Mouse (Mus musculus): ENCODE data around the gene Zdhhc12. TPM values are rescaled to one million over a fixed set of nuclear protein-coding genes. Genes with fewer than 3 reads are reported as not detected.

Zdhhc12 gene
- polyA plus RNA-seq, 1 experiment from 2014 or later, result 27.9 TPM

DNA sequence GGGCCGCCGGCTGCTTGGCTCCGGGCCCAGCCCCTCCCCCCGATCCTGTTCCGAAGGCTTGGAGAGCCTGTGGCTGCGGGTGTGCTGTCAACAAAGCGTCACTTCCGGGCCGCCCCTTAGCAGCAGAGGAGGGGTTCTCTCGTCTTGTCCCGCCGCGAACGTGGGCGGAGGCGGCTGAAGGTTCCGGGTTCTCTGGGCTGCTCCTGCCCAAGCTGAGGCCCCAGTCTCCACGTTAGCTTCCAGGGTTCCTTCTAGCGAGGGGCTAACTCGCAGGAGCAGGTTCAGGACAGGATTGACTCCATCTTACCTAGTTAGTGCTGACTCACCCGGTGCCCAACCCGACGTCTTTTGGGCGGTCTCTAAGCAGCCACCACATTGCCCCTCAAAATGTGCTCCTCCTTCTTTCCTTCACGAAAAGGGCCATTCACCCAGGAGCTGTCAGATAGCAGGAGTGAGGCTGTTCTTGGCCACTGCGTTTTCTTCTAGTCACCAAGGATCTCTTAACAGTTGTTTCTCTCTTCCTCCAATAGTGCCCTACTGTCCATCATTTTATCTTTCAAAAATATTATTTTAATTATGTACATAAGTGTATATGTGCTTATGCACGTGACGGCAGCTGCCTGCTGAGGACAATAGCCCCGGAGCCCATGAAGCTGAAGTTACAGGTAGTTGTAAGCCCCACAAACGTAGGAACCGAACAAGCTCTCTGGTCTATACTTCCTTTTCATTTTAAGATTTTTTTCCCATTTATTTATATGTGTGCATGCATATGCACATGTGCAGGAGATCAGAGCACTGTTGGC, 31.2 kb upstream of the Zdhhc12 start, which contains the start of gene Zer1:
Zer1 (minus strand) TSS at position 114 of the 803 bp plus-strand sequence.
- ATAC-seq (ENCODE audit: low FRiP score, low read depth), result peak; percentile 88
- Histone ChIP-seq H3K4me3 (peak within 1 kb of the TSS; percentile 80), H3K9ac (peak within 1 kb of the TSS; percentile 87), H3K27me3 (replicated peaks) (no peaks in the 10 kb centered on the region), H3K4me2 (replicated peaks) (peak within 1 kb of the TSS; percentile 84), H3K27ac (peak within 1 kb of the TSS; percentile 76), H3K9me3 (no peaks in the 10 kb centered on the region), H3K4me1 (peaks cover 32% of the 10 kb centered on the region), H3K36me3 (no peaks in the 10 kb centered on the region)
- 11% methylated on average over 31 of the region's 31 CpGs for WGBS

DNA sequence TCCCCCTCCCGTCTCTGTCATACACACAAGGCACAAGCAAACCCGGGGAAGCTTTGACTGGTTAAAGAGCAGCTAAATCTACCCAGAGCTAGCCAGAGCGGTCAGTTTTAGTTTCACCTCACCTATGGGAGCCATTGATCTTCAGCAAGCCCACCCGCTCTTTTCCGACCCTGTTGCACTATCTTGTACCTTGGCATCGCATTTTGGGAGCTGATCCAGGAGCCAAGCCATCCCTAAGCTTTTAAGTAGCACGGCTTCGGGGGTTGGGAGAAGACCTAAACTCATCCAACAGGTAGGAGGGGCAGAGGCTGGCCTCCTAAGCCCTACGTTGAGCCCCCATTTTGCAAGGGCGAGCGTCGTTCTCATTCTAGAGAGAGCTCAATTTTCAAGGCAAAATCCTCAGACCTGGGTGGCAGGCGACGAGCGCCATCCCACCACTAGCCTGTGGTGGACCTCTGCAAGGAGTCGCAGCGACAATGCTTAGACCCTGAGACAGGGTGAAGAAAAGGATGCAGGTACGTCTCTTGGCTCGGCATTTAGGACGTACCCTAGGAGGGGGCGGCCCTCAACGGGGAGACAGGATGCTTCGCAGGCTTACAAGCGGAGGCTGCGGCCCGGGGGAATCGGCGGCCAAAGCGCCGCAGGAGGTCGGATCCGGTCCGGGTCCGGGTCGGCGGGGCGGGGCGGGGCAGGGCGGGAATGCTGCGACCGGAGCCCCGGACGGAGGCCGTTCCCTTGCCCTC, 30.5 kb upstream of the Zdhhc12 start:
- H3K27me3 ChIP-seq (replicated peaks), result no peaks in the 10 kb centered on the region
- no peaks in the 10 kb centered on the region for H3K9me3 ChIP-seq
- 1% methylated on average over 44 of the region's 44 CpGs for WGBS
- peak overlapping the region; percentile 87 for H3K9ac ChIP-seq
- no peaks in the 10 kb centered on the region for H3K36me3 ChIP-seq
- H3K27ac ChIP-seq, result peak overlapping the region; percentile 76; the same call in 1 of the 2 replicates
- peak overlapping the region; percentile 84 for H3K4me2 ChIP-seq (replicated peaks)
- peak; percentile 70 for ATAC-seq (ENCODE audit: low FRiP score, low read depth)
- H3K4me1 ChIP-seq, result peaks cover 39% of the 10 kb centered on the region
- H3K4me3 ChIP-seq, result peak overlapping the region; percentile 80

DNA sequence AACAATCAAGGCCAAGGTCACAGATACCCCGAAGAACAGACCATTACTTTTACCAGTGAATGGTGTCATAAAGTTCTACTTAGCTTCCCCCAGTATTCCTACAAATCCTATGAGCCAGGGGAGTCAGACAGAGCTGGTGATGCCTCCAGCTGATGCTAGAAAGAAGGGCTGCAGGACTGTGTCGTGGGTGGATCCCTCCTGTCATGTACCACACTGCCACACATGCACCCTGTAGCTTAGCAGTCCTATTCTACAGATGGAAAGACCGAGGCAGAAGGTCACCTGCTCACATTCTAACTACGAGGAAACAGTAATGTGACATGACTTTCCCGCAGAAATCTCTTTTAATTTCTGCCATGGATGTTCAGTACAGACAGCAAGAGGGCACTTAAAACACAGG, 29.3 kb upstream of the Zdhhc12 start:
- Histone ChIP-seq H3K9me3 (no peaks in the 10 kb centered on the region), H3K27me3 (replicated peaks) (no peaks in the 10 kb centered on the region), H3K9ac (no peak overlapping the region), H3K27ac (no peak overlapping the region), H3K4me3 (no peak overlapping the region), H3K4me1 (peaks cover 39% of the 10 kb centered on the region), H3K4me2 (replicated peaks) (peak overlapping the region; percentile 84; the same call in 1 of the 2 replicates), H3K36me3 (no peaks in the 10 kb centered on the region)
- WGBS, result 88% methylated on average over 5 of the region's 5 CpGs
- no peak for ATAC-seq (ENCODE audit: low FRiP score, low read depth)

DNA sequence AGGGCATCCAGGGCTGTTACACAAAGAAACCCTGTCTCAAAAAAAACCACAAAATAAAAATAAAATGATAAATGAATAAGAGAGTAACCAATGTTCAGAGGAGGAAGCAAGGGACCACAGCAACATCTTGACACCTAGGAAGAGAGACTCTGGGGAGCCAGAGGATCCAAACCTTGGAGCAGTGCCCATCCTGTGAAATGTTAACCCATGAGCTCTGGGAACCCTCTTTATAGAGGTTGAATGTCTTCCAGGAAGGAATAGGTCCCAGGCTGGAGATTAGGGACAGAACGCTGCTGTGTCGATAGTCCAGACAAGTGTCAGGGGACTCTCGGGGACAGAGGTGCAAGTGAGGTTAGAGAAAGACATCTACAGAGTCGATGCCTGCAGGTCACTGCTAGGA, 26.8 kb upstream of the Zdhhc12 start:
- Histone ChIP-seq H3K36me3 (no peaks in the 10 kb centered on the region), H3K9ac (no peak overlapping the region), H3K27ac (no peak overlapping the region), H3K4me2 (replicated peaks) (no peak overlapping the region), H3K27me3 (replicated peaks) (no peaks in the 10 kb centered on the region), H3K4me1 (peaks cover 39% of the 10 kb centered on the region), H3K4me3 (no peak overlapping the region), H3K9me3 (no peaks in the 10 kb centered on the region)
- no peak for ATAC-seq (ENCODE audit: low FRiP score, low read depth)
- WGBS, result 86% methylated on average over 4 of the region's 4 CpGs

DNA sequence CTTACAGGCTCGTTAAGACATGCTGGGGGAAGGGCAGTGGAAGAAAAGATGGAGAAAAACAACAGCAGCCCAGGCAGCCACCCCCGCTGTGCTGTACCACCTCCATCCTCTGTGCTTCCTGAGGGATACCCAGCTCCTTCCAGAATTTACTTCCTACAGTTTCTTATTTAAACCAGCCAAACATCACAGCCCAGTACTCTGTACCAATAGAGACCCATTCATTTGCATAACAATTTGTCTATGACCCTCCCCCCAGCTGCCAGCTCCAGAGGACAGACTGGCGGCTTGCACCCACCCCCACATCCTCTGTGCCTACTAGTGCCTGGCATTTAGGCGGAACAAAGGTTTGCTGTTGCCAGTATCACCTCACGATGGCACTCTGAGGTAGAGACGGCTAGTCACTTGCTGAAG, 26.2 kb upstream of the Zdhhc12 start:
- 0 out of 2 replicates have a peak, but pooled peaks have one; percentile 45 for ATAC-seq (ENCODE audit: low FRiP score, low read depth)
- H3K9me3 ChIP-seq, result no peaks in the 10 kb centered on the region
- no peak overlapping the region for H3K4me3 ChIP-seq
- peak overlapping the region; percentile 16 for H3K4me2 ChIP-seq (replicated peaks)
- peak overlapping the region; percentile 12; the same call in 1 of the 2 replicates for H3K27ac ChIP-seq
- no peaks in the 10 kb centered on the region for H3K27me3 ChIP-seq (replicated peaks)
- 14% methylated on average over 6 of the region's 6 CpGs for WGBS
- H3K9ac ChIP-seq, result no peak overlapping the region
- peaks cover 34% of the 10 kb centered on the region for H3K4me1 ChIP-seq
- no peaks in the 10 kb centered on the region for H3K36me3 ChIP-seq

DNA sequence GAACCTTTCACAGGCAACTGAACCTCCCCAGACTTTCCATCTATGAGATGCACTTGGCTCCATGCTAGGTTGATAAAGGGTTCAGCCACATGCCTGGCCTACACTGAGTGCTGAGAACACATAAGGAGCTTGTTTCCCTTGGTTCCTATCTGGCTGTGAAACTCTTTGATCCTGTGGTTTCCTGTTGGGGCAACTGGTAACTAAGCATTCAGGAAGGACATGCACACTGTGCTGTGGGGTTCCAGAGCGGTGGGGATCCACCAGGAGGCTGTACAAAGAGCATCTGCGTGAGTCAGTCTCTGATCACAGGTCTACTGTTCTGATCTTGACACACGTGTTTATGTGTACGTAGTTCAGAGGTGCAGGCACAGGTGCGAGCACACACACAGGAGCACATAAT, 19.1 kb upstream of the Zdhhc12 start:
- peaks cover 53% of the 10 kb centered on the region for H3K36me3 ChIP-seq
- WGBS, result 91% methylated on average over 5 of the region's 5 CpGs
- H3K27me3 ChIP-seq (replicated peaks), result no peaks in the 10 kb centered on the region
- no peaks in the 10 kb centered on the region for H3K9me3 ChIP-seq
- no peak overlapping the region for H3K27ac ChIP-seq
- no peak overlapping the region for H3K9ac ChIP-seq
- H3K4me1 ChIP-seq, result no peaks in the 10 kb centered on the region
- H3K4me3 ChIP-seq, result no peak overlapping the region
- H3K4me2 ChIP-seq (replicated peaks), result no peak overlapping the region
- ATAC-seq (ENCODE audit: low FRiP score, low read depth), result no peak

DNA sequence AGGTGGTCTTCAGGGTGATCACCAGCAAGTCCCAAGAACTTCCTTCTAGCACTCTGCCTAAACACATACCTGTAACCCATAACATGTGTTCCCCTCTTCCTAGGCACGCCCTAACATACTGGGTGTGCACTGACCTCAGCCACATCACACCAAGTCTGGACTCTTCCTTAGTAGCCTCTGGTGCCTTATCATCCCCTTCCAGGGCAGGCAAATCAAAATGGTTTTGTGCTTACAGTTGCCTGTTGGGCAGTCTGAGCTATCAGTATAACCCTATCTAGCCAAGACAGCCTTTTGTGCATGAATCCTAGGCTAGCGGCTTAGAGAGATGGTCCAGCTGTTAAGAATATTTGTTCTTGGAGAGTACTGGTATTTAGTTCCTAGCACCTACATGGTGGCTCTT, 18.1 kb upstream of the Zdhhc12 start:
- H3K9me3 ChIP-seq, result no peaks in the 10 kb centered on the region
- no peaks in the 10 kb centered on the region for H3K4me1 ChIP-seq
- H3K4me2 ChIP-seq (replicated peaks), result no peak overlapping the region
- no peak overlapping the region for H3K27ac ChIP-seq
- no peaks in the 10 kb centered on the region for H3K27me3 ChIP-seq (replicated peaks)
- H3K4me3 ChIP-seq, result no peak overlapping the region
- 98% methylated on average over 2 of the region's 2 CpGs for WGBS
- no peak for ATAC-seq (ENCODE audit: low FRiP score, low read depth)
- peaks cover 63% of the 10 kb centered on the region for H3K36me3 ChIP-seq
- H3K9ac ChIP-seq, result no peak overlapping the region

DNA sequence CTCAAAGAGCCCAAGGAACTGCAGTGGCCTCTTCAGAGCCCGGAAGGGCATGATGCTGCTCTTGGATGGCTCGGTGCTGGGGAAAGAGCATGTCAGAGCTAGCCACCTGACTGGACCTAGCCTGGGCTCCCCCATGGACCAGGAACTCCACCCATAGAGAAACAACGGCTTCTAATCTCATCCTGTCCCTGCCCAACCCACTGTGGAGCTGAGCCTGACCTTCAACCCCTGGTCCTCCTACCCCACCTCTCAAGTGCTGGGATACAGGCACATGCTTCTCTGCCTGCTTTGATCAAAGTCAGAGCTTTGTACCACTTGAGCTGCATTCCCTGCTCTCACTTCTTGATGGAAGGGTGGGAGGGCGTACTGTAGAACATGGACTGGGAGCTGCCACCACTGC, 14.8 kb upstream of the Zdhhc12 start:
- H3K4me2 ChIP-seq (replicated peaks), result no peak overlapping the region
- no peaks in the 10 kb centered on the region for H3K27me3 ChIP-seq (replicated peaks)
- H3K36me3 ChIP-seq, result peaks cover 80% of the 10 kb centered on the region
- ATAC-seq (ENCODE audit: low FRiP score, low read depth), result no peak
- no peaks in the 10 kb centered on the region for H3K4me1 ChIP-seq
- H3K9me3 ChIP-seq, result no peaks in the 10 kb centered on the region
- H3K27ac ChIP-seq, result no peak overlapping the region
- H3K9ac ChIP-seq, result no peak overlapping the region
- no peak overlapping the region for H3K4me3 ChIP-seq
- WGBS, result 93% methylated on average over 4 of the region's 4 CpGs

DNA sequence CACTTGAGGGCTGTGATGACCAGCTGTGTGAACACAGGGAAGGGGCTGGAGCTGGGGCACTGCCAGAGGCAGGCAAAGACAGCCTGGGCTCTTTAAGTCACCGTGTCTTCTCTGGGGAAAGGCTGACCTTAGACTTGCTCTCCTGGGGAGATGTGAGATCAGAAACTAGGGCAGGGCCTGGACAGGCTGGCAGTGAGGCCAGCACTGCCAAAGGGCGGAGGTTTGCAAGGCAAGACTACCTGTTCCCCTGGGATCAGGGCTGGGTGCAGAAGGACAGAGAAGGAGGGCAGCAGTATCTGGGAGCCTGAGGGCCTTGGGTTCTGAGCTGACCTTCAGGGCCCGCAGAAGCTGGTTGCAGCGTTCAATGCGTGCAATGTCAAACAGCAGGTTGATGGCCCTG, 14.2 kb upstream of the Zdhhc12 start:
- Histone ChIP-seq H3K9ac (no peak overlapping the region), H3K36me3 (peaks cover 80% of the 10 kb centered on the region), H3K9me3 (no peaks in the 10 kb centered on the region), H3K4me2 (replicated peaks) (no peak overlapping the region), H3K4me1 (no peaks in the 10 kb centered on the region), H3K27me3 (replicated peaks) (no peaks in the 10 kb centered on the region), H3K4me3 (no peak overlapping the region), H3K27ac (no peak overlapping the region)
- 93% methylated on average over 5 of the region's 5 CpGs for WGBS
- no peak for ATAC-seq (ENCODE audit: low FRiP score, low read depth)

DNA sequence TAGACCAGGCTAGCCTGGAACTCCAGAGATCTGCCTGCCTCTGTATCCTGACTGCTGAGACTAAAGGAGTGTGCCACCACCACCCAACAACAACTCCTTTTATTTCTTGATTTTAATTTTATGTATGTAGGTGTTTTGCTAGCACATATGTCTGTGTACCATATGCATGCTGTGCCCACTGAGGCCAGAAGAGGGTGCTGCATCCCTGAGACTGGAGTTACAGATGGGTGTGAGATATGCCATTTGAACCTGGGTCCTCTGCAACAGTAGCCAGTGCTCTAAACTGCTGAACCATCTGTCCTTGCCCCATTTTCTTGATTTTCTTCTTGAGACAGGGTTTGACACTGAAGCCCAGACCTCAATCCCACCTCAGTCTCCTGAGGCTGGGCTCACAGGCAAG, 12.9 kb upstream of the Zdhhc12 start:
- ATAC-seq (ENCODE audit: low FRiP score, low read depth), result no peak
- H3K4me3 ChIP-seq, result no peak overlapping the region
- no peaks in the 10 kb centered on the region for H3K4me1 ChIP-seq
- peaks cover 82% of the 10 kb centered on the region for H3K36me3 ChIP-seq
- no peak overlapping the region for H3K4me2 ChIP-seq (replicated peaks)
- H3K9ac ChIP-seq, result no peak overlapping the region
- no peak overlapping the region for H3K27ac ChIP-seq
- no peaks in the 10 kb centered on the region for H3K9me3 ChIP-seq
- H3K27me3 ChIP-seq (replicated peaks), result no peaks in the 10 kb centered on the region

DNA sequence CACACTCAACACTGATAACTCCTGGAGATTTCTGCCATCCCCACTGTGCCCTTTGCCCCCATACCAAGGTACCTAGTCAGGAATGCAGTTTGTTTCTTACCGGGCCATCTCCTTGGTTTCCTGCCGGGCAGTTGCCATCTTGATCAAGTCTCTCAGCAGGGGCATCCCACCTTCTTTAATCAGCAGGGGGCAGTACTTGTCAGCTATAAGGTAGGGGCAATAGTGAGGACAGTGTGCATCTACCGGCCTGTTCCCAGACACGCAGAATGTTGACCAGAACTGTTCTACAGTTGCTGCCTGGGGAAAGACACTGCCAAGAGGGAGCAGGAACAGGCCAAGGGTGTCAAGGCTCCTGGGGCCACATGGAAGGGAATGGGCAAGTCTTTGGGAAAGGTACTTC, 6.8 kb upstream of the Zdhhc12 start:
- Histone ChIP-seq H3K36me3 (peaks cover 68% of the 10 kb centered on the region), H3K4me1 (no peaks in the 10 kb centered on the region), H3K4me3 (no peak overlapping the region), H3K27ac (no peak overlapping the region), H3K9ac (no peak overlapping the region), H3K9me3 (no peaks in the 10 kb centered on the region), H3K4me2 (replicated peaks) (no peak overlapping the region), H3K27me3 (replicated peaks) (no peaks in the 10 kb centered on the region)
- ATAC-seq (ENCODE audit: low FRiP score, low read depth), result no peak
- WGBS, result 77% methylated on average over 4 of the region's 4 CpGs

DNA sequence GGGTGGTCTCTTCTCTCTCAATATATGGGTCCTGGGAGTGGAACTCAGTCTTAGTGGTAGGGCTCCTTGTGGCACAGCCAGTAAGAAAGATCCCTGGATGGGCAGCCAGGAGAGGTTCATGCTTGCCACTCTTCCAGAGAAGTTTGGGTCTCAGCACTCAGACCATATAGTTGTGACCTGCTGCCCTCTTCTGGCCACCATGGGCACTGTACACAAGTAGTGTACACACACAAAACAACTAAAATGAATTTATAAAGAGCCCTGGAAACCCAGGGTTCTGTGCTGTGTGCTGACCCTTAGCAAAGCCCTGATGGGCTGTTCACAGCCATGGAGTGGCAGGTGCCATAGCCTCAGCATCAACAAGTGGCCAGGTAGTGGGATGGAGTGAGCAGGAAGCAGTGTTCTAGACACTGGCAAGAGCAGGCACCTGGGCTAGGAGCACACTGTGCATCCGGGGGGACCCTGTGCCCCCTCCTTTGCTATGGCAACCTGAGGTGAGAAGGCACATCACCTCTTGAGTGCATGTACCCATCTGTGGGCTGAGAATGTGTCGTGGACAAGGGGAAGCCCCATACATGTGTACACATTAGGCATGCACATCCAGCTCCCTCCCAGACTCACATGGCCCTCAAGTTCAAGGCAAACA, 2.6 kb upstream of the Zdhhc12 start:
- ATAC-seq (ENCODE audit: low FRiP score, low read depth), result no peak
- H3K9me3 ChIP-seq, result no peaks in the 10 kb centered on the region
- peaks cover 17% of the 10 kb centered on the region; the same call in 1 of the 2 replicates for H3K4me1 ChIP-seq
- no peaks in the 10 kb centered on the region for H3K27me3 ChIP-seq (replicated peaks)
- WGBS, result 82% methylated on average over 2 of the region's 2 CpGs
- H3K27ac ChIP-seq, result no peak overlapping the region
- H3K4me3 ChIP-seq, result no peak overlapping the region
- peaks cover 41% of the 10 kb centered on the region for H3K36me3 ChIP-seq
- 0 out of 2 replicates have a peak overlapping the region, but pooled peaks have one; percentile 26 for H3K9ac ChIP-seq
- H3K4me2 ChIP-seq (replicated peaks), result no peak overlapping the region
